ENCODE assay signal across 27 mouse cellular contexts in the genomic region with DNA sequence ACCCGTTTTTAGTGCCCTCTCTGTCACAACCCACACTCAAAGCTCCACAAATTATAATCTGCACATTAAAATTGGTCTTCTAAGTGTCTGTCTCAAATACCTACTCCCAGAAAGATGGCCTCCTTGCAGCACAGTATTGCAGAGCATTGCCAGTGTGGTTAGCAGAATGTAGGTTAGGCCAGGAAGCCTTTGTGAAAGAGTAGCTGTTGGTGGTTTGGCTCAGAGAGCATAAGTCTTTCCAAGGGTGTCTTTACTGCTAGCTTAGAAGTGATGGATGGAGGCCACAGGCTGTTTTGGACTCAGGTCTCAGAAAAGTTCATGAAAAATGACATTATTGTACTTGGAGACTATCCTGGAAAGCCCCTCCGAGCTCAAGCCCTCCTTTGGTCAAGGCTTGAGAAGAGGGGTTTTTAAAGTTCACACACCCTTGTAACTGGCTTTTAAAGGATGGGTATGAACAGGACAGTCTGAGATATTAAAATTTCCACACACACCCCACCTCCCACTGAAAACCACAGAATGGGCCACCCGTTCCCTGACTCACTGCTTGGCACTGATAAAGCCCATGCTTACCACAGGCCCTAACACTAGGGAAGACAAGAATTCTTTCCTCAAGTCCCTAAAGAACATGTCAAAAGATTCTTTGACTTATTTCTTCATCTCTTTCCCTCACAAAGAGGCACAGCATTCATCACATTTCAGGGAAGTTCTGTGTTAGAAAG.
DNase-seq lines count a peak whose midpoint lies in the region; ATAC-seq and TF ChIP-seq lines count a peak whose summit lies in the region.
"Had no signal": no experiment of that assay in that cellular context is flagged by ENCODE, and none has a peak within 500 bp of the region (broad histone marks: within the 10 kb centered on the region; RNA-seq: fewer than 3 reads in every experiment).

No protein-coding gene starts in this region.

- H3K36me3 ChIP-seq in liver, embryonic 11.5 days (ENCODE audit: control insufficient read depth, insufficient read depth, low read length), result no peaks in the 10 kb centered on the region
- H3K36me3 ChIP-seq in liver, postnatal 0 days (replicated peaks; ENCODE audit: insufficient read depth, low read length), result no peaks in the 10 kb centered on the region
- no peaks in the 10 kb centered on the region for H3K36me3 ChIP-seq in myocyte (ENCODE audit: control insufficient read depth, insufficient read depth)
- H3K36me3 ChIP-seq: embryonic facial prominence, embryonic 13.5 days; forebrain, embryonic 10.5 days; heart, embryonic 13.5 days; hindbrain, embryonic 15.5 days; intestine, embryonic 15.5 days; limb, embryonic 13.5 days; midbrain, embryonic 12.5 days; neural tube, embryonic 13.5 days had no signal

- no peaks in the 10 kb centered on the region for H3K4me1 ChIP-seq in liver, embryonic 11.5 days (replicated peaks; ENCODE audit: control insufficient read depth, insufficient read depth, low read length)
- H3K4me1 ChIP-seq in liver, postnatal 0 days (ENCODE audit: insufficient read depth), result no peaks in the 10 kb centered on the region
- H3K4me1 ChIP-seq: embryonic facial prominence, embryonic 13.5 days; forebrain, embryonic 10.5 days; heart, embryonic 13.5 days; hindbrain, embryonic 15.5 days; intestine, embryonic 15.5 days; limb, embryonic 13.5 days; midbrain, embryonic 12.5 days; neural tube, embryonic 13.5 days had no signal

- H3ac ChIP-seq in myocyte (ENCODE audit: control insufficient read depth, insufficient read length), result no peak overlapping the region

- no peak overlapping the region for H3K4me3 ChIP-seq in liver, embryonic 11.5 days (ENCODE audit: low read depth, low read length)
- no peak overlapping the region for H3K4me3 ChIP-seq in liver, postnatal 0 days (ENCODE audit: low read depth, low read length)
- no peak overlapping the region for H3K4me3 ChIP-seq in myocyte
- H3K4me3 ChIP-seq: embryonic facial prominence, embryonic 13.5 days; forebrain, embryonic 10.5 days; heart, adult 2 months; heart, embryonic 13.5 days; hindbrain, embryonic 15.5 days; intestine, embryonic 15.5 days; limb, embryonic 13.5 days; midbrain, embryonic 12.5 days; neural tube, embryonic 13.5 days had no signal

- TF ChIP-seq EP300 in liver, postnatal 0 days (IDR thresholded peaks at IDR 0.05; ENCODE audit: low read depth), result no peak

- no peak for TF ChIP-seq CTCF in liver, postnatal 0 days (IDR thresholded peaks at IDR 0.05; ENCODE audit: low read depth)

- no peaks in the 10 kb centered on the region for H3K79me2 ChIP-seq in myocyte (ENCODE audit: control insufficient read depth, insufficient read depth)

- H3K9me3 ChIP-seq in liver, embryonic 11.5 days (ENCODE audit: control insufficient read depth, low read length), result no peaks in the 10 kb centered on the region
- no peaks in the 10 kb centered on the region for H3K9me3 ChIP-seq in liver, postnatal 0 days (ENCODE audit: low read length)
- H3K9me3 ChIP-seq: embryonic facial prominence, embryonic 13.5 days; forebrain, embryonic 10.5 days; heart, embryonic 13.5 days; hindbrain, embryonic 15.5 days; intestine, embryonic 15.5 days; limb, embryonic 13.5 days; midbrain, embryonic 12.5 days; neural tube, embryonic 13.5 days had no signal

- TF ChIP-seq POLR2A in myocyte (IDR thresholded peaks at IDR 0.05; ENCODE audit: insufficient read length, low read depth), result no peak

- H3K27ac ChIP-seq in liver, embryonic 11.5 days (ENCODE audit: low read depth, low read length), result no peak overlapping the region
- H3K27ac ChIP-seq in liver, postnatal 0 days (ENCODE audit: low read depth), result no peak overlapping the region
- H3K27ac ChIP-seq: embryonic facial prominence, embryonic 13.5 days; forebrain, embryonic 10.5 days; heart, adult 2 months; heart, embryonic 13.5 days; hindbrain, embryonic 15.5 days; intestine, embryonic 15.5 days; limb, embryonic 13.5 days; midbrain, embryonic 12.5 days had no signal

- ATAC-seq in liver, embryonic 11.5 days (replicated peaks; ENCODE audit: low FRiP score), result peak; percentile 61; the same call in 1 of the 2 replicates
- no peak for ATAC-seq in liver, postnatal 0 days
- ATAC-seq: forebrain, postnatal 0 days; intestine, embryonic 15.5 days had no signal

- intact Hi-C loops in heart, postnatal 10 days (cut with DNase I), result loop anchor here (10.0 kb wide), 1 partner anchor 296 kb away; no protein-coding TSS in a partner anchor

- 54% methylated on average over 3 of the region's 3 CpGs for WGBS in liver, embryonic 11.5 days
- 47% methylated on average over 3 of the region's 3 CpGs for WGBS in liver, postnatal 0 days (ENCODE audit: insufficient replicate concordance)

- no peak overlapping the region for H3K9ac ChIP-seq in liver, embryonic 11.5 days (ENCODE audit: low read depth, low read length)
- no peak overlapping the region for H3K9ac ChIP-seq in liver, postnatal 0 days (replicated peaks)
- H3K9ac ChIP-seq: embryonic facial prominence, embryonic 13.5 days; forebrain, postnatal 0 days; heart, embryonic 13.5 days; hindbrain, embryonic 15.5 days; intestine, embryonic 15.5 days; limb, embryonic 13.5 days; midbrain, embryonic 12.5 days; neural tube, embryonic 13.5 days had no signal

- H3K4me2 ChIP-seq in liver, embryonic 11.5 days, result no peak overlapping the region
- no peak overlapping the region for H3K4me2 ChIP-seq in liver, postnatal 0 days (ENCODE audit: low read depth, low read length)
- peak overlapping the region; percentile 65 for H3K4me2 ChIP-seq in myocyte (ENCODE audit: low read depth)
- H3K4me2 ChIP-seq: embryonic facial prominence, embryonic 13.5 days; heart, embryonic 13.5 days; hindbrain, embryonic 15.5 days; intestine, embryonic 15.5 days; limb, embryonic 13.5 days; midbrain, embryonic 12.5 days; neural tube, embryonic 13.5 days had no signal

- H3K27me3 ChIP-seq in liver, embryonic 11.5 days (replicated peaks; ENCODE audit: control insufficient read depth, insufficient read depth, low read length), result no peaks in the 10 kb centered on the region
- no peaks in the 10 kb centered on the region for H3K27me3 ChIP-seq in liver, postnatal 0 days (ENCODE audit: insufficient read depth, low read length)
- no peaks in the 10 kb centered on the region for H3K27me3 ChIP-seq in myocyte (ENCODE audit: control insufficient read depth, insufficient read depth, insufficient read length)
- H3K27me3 ChIP-seq: embryonic facial prominence, embryonic 13.5 days; heart, embryonic 13.5 days; hindbrain, embryonic 15.5 days; intestine, embryonic 15.5 days; limb, embryonic 13.5 days; midbrain, embryonic 12.5 days; neural tube, embryonic 13.5 days had no signal

- DNase-seq in liver, embryonic 11.5 days (ENCODE audit: low spot score), result no peak
- DNase-seq in liver, postnatal 0 days, result no peak
- DNase-seq in Muller cell, postnatal 12 days (ENCODE audit: inconsistent ontology term), result peak; percentile 83
- peak; percentile 92 for DNase-seq in fibroblast of lung, adult 2 months (ENCODE audit: low read depth)
- no peak for DNase-seq in heart, postnatal 10 days
- no peak for DNase-seq in embryo, embryonic 9.5 days (ENCODE audit: extremely low spot score)
- DNase-seq in embryo, embryonic 10.5 days (ENCODE audit: low spot score), result no peak
- DNase-seq: cerebellum, adult 11 months; cerebellum, adult 9-11 months; forebrain, postnatal 0 days; gastrocnemius, postnatal 25 days; heart, adult 2 months; kidney, adult 8-10 months; kidney, postnatal 14 days; lung, postnatal 10 days; right cerebral cortex, adult 18-20 months; thymus, adult 18-20 months; thymus, postnatal 36 days had no signal

TF ChIP-seq in myocyte, 11 proteins besides CTCF, POLR2A, EP300 and RAD21:
- peak; percentile 95 for TF ChIP-seq CEBPB (IDR thresholded peaks at IDR 0.05; ENCODE audit: insufficient read depth, poor library complexity, severe bottlenecking)
- TF ChIP-seq MAX (IDR thresholded peaks at IDR 0.05; ENCODE audit: low read depth), result no peak

Comparison
In these comparisons a context has a peak if more than half of its experiments do, and no peak if none do; other contexts are left out.
1. DNase-seq: peak in Muller cell, postnatal 12 days (single experiment) and fibroblast of lung, adult 2 months (single experiment); none in liver, embryonic 11.5 days (single experiment), liver, postnatal 0 days (single experiment), heart, postnatal 10 days (0 of 2), embryo, embryonic 9.5 days (single experiment) and embryo, embryonic 10.5 days (single experiment).